In the genomic region with DNA sequence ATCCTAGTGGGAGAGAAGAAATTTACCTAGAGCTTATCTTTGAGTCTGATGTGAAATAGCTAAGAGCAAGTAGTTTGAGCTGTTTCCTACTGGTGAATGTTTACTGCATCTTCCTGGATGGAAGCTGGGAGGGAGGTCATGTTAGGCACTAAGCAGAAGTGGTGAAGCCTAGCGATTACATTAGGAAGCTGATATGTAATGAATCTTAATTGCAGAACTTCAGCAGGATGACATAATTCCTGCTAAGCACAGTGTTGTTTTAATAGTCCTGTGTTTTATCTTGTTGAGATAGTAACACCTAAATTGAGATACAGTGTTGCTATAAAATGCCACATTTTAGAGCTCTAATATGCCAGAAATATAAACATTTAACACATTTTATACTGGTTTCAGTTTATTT, we compare ENCODE assay signal across 14 mouse cellular contexts. TPM values are rescaled to one million over a fixed set of nuclear protein-coding genes. Genes with fewer than 3 reads are reported as not detected.
"Had no signal": no experiment of that assay in that cellular context is flagged by ENCODE, and none has a peak within 500 bp of the region (broad histone marks: within the 10 kb centered on the region; RNA-seq: fewer than 3 reads in every experiment).

No protein-coding gene starts in this region.

- DNase-seq: kidney, adult 8-10 months; kidney, postnatal 25 days; layer of hippocampus, adult 9-11 months; layer of hippocampus, postnatal 36 days; lung, embryonic 14.5 days; lung, postnatal 10 days; spleen, adult 18-20 months; thymus, adult 18-20 months; thymus, postnatal 14 days had no signal

- ATAC-seq: intestine, embryonic 16.5 days; liver, embryonic 12.5 days had no signal

RNA-seq across cellular contexts. Expression of a gene that starts 56.7 kb away (rescaled TPM):
- total RNA-seq: layer of hippocampus, postnatal 36 days; left cerebral cortex, adult 8-10 months; left cerebral cortex, postnatal 25 days; midbrain, postnatal 0 days had no signal
